Mouse (Mus musculus): ENCODE data around the gene Tamm41.

DNA sequence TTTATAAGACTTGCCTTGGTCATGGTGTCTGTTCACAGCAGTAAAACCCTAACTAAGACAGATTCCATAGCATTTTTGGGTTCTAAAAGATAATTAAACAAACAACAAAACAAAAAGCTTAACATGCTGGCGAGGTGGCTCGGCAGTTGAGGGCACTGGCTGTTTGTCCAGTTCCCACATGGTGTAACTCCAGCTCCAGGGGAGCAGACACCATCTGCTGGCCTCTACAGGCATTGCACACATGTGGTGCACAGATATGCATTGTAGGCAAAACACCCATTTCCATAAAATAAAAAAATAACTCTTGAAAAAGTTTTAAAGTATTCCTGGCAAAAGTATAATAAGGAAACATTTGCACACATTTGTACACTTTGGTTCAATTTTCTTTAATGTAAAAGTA lies 7.6 kb downstream of the Tamm41 start:
- TF ChIP-seq CTCF (conservative IDR thresholded peaks at IDR 0.05; ENCODE audit: insufficient read depth, insufficient read length, low read depth, low read length): peak; percentile 52
- TF ChIP-seq POLR2A (IDR thresholded peaks at IDR 0.05; ENCODE audit: low read depth, low read length): no peak
